Mouse (Mus musculus) limb, embryonic 12.5 days (tissue): Measurements from ENCODE around the gene Slc25a44. TPM values are rescaled to one million over a fixed set of nuclear protein-coding genes. Genes with fewer than 3 reads are reported as not detected.

Experiments used
- ATAC-seq: fragments of 200-750 bp; cut with Nextera tagmentation; 2 replicates; pipeline ENCODE4 v1.8.0; 2017; ENCODE audit warnings: low read depth, moderate TSS enrichment; ENCODE audit not compliant: insufficient number of reproducible peaks, insufficient read depth, low FRiP score, low TSS enrichment
- H3K27ac ChIP-seq: fragments of 300-500 bp; sonication (generic); 2 replicates; pipeline ENCODE4 v1.5.1; 2016; ENCODE audit warnings: mild to moderate bottlenecking, moderate library complexity
- H3K27me3 ChIP-seq: fragments of 300-500 bp; sonication (generic); 2 replicates; pipeline ENCODE4 v1.6.1; 2016; ENCODE audit warnings: mild to moderate bottlenecking, moderate library complexity
- H3K36me3 ChIP-seq: fragments of 300-500 bp; sonication (generic); 2 replicates; pipeline ENCODE4 v1.6.1; 2016; ENCODE audit warnings: mild to moderate bottlenecking, moderate library complexity
- H3K4me1 ChIP-seq: fragments of 300-500 bp; sonication (generic); replicated peaks from 2 replicates; pipeline ENCODE4 v1.6.1; 2016
- H3K4me2 ChIP-seq: fragments of 300-500 bp; sonication (generic); 2 replicates; pipeline ENCODE4 v1.6.1; 2016; ENCODE audit warnings: mild to moderate bottlenecking, moderate library complexity
- H3K4me3 ChIP-seq: fragments of 300-500 bp; sonication (generic); replicated peaks from 2 replicates; pipeline ENCODE4 v1.5.1; 2016; ENCODE audit warnings: mild to moderate bottlenecking
- H3K9ac ChIP-seq: fragments of 300-500 bp; sonication (generic); replicated peaks from 2 replicates; pipeline ENCODE4 v1.6.1; 2016; ENCODE audit warnings: mild to moderate bottlenecking, moderate library complexity
- H3K9me3 ChIP-seq: fragments of 300-500 bp; sonication (generic); 2 replicates; pipeline ENCODE4 v1.6.1; 2016; ENCODE audit warnings: mild to moderate bottlenecking, moderate library complexity
- WGBS: fragments of 180-500 bp; shearing (Covaris S2); methylation state at CpG from one replicate; pipeline ENCODE4 v1.1.7; 2016; 5-methylcytosine and 5-hydroxymethylcytosine counted together
- polyA plus RNA-seq: library from polyadenylated mRNA; unstranded; fragments of >200 nt; fragmentation: Nextera tagmentation; extraction: Ambion mirVana; gene quantifications from 2 replicates; pipeline ENCODE4 v1.2.1, GENCODE M21; 2016

Gene Slc25a44
- polyA plus RNA-seq, result 13.7 and 16.2 TPM in 2 replicates

- peaks cover 19% of the 10 kb centered on the region for H3K36me3 ChIP-seq
- peak; percentile 97 for ATAC-seq
- H3K4me2 ChIP-seq, result peak within 1 kb of the TSS; percentile 90
- H3K4me3 ChIP-seq, result peak within 1 kb of the TSS; percentile 60
- H3K9ac ChIP-seq, result peak within 1 kb of the TSS; percentile 63
- H3K27me3 ChIP-seq, result no peaks in the 10 kb centered on the region
- 2% methylated on average over 35 of the region's 35 CpGs for WGBS
- peaks cover 22% of the 10 kb centered on the region for H3K4me1 ChIP-seq
- 0 out of 2 replicates have a peak within 1 kb of the TSS, but pooled peaks have one; percentile 20 for H3K27ac ChIP-seq
- no peaks in the 10 kb centered on the region for H3K9me3 ChIP-seq
These were observed at the start of gene Slc25a44 for GRCm38 (mm10) chr3:88424605-88425329. Gene Slc25a44, minus strand, starts transcription at chr3:88425139.

- ATAC-seq, result no peak
- WGBS, result 86% methylated on average over 1 of the region's 1 CpGs
- no peaks in the 10 kb centered on the region for H3K4me1 ChIP-seq
- H3K27ac ChIP-seq, result 0 out of 2 replicates have a peak overlapping the region, but pooled peaks have one; percentile 30
- H3K9ac ChIP-seq, result no peak overlapping the region
- no peaks in the 10 kb centered on the region for H3K27me3 ChIP-seq
- H3K9me3 ChIP-seq, result no peaks in the 10 kb centered on the region
- no peak overlapping the region for H3K4me2 ChIP-seq
- H3K4me3 ChIP-seq, result no peak overlapping the region
- H3K36me3 ChIP-seq, result no peaks in the 10 kb centered on the region
These were observed 48.6 kb upstream of the Slc25a44 start for GRCm38 (mm10) chr3:88473571-88473970.

- no peak overlapping the region for H3K4me2 ChIP-seq
- H3K4me3 ChIP-seq, result no peak overlapping the region
- no peak for ATAC-seq
- H3K9me3 ChIP-seq, result no peaks in the 10 kb centered on the region
- H3K27me3 ChIP-seq, result no peaks in the 10 kb centered on the region
- no peak overlapping the region for H3K9ac ChIP-seq
- H3K36me3 ChIP-seq, result no peaks in the 10 kb centered on the region
- WGBS, result 36% methylated on average over 5 of the region's 5 CpGs
- H3K27ac ChIP-seq, result 0 out of 2 replicates have a peak overlapping the region, but pooled peaks have one; percentile 30
- no peaks in the 10 kb centered on the region for H3K4me1 ChIP-seq
These were observed 48.1 kb upstream of the Slc25a44 start for GRCm38 (mm10) chr3:88473020-88473419.

GRCm38 (mm10) chr3:88470943-88471479 is 46.1 kb upstream of the Slc25a44 start:
- H3K4me3 ChIP-seq, result no peak overlapping the region
- no peaks in the 10 kb centered on the region for H3K36me3 ChIP-seq
- 0 out of 2 replicates have a peak, but pooled peaks cover 3% of the 10 kb centered on the region for H3K4me1 ChIP-seq
- H3K9ac ChIP-seq, result no peak overlapping the region
- no peak overlapping the region for H3K4me2 ChIP-seq
- WGBS, result 30% methylated on average over 10 of the region's 10 CpGs
- ATAC-seq, result no peak
- no peaks in the 10 kb centered on the region for H3K9me3 ChIP-seq
- H3K27me3 ChIP-seq, result 0 out of 2 replicates have a peak, but pooled peaks cover 5% of the 10 kb centered on the region
- H3K27ac ChIP-seq, result no peak overlapping the region

GRCm38 (mm10) chr3:88469466-88469865 is 44.5 kb upstream of the Slc25a44 start:
- WGBS, result 71% methylated on average over 2 of the region's 2 CpGs
- Histone ChIP-seq H3K27me3 (0 out of 2 replicates have a peak, but pooled peaks cover 5% of the 10 kb centered on the region), H3K4me2 (no peak overlapping the region), H3K4me1 (0 out of 2 replicates have a peak, but pooled peaks cover 3% of the 10 kb centered on the region), H3K9me3 (no peaks in the 10 kb centered on the region), H3K9ac (no peak overlapping the region), H3K27ac (no peak overlapping the region), H3K4me3 (no peak overlapping the region), H3K36me3 (no peaks in the 10 kb centered on the region)
- ATAC-seq, result no peak

- H3K27ac ChIP-seq, result no peak overlapping the region
- no peak overlapping the region for H3K9ac ChIP-seq
- no peaks in the 10 kb centered on the region for H3K9me3 ChIP-seq
- ATAC-seq, result peak; percentile 91
- H3K4me3 ChIP-seq, result no peak overlapping the region
- 0 out of 2 replicates have a peak, but pooled peaks cover 3% of the 10 kb centered on the region for H3K4me1 ChIP-seq
- peaks cover 9% of the 10 kb centered on the region; the same call in 1 of the 2 replicates for H3K27me3 ChIP-seq
- H3K36me3 ChIP-seq, result no peaks in the 10 kb centered on the region
- WGBS, result 29% methylated on average over 16 of the region's 16 CpGs
- no peak overlapping the region for H3K4me2 ChIP-seq
These were observed 42.3 kb upstream of the Slc25a44 start for GRCm38 (mm10) chr3:88467116-88467824.

- no peaks in the 10 kb centered on the region for H3K9me3 ChIP-seq
- H3K4me2 ChIP-seq, result no peak overlapping the region
- H3K9ac ChIP-seq, result no peak overlapping the region
- no peak for ATAC-seq
- H3K27me3 ChIP-seq, result peaks cover 24% of the 10 kb centered on the region
- no peak overlapping the region for H3K27ac ChIP-seq
- no peak overlapping the region for H3K4me3 ChIP-seq
- WGBS, result 81% methylated on average over 2 of the region's 2 CpGs
- H3K36me3 ChIP-seq, result no peaks in the 10 kb centered on the region
- H3K4me1 ChIP-seq, result peaks cover 11% of the 10 kb centered on the region
These were observed 40.2 kb upstream of the Slc25a44 start for GRCm38 (mm10) chr3:88465127-88465526.

- H3K4me2 ChIP-seq, result no peak overlapping the region
- peaks cover 30% of the 10 kb centered on the region for H3K27me3 ChIP-seq
- no peak overlapping the region for H3K4me3 ChIP-seq
- no peak overlapping the region for H3K9ac ChIP-seq
- ATAC-seq, result no peak
- H3K9me3 ChIP-seq, result no peaks in the 10 kb centered on the region
- WGBS, result 54% methylated on average over 3 of the region's 3 CpGs
- no peak overlapping the region for H3K27ac ChIP-seq
- H3K36me3 ChIP-seq, result no peaks in the 10 kb centered on the region
- H3K4me1 ChIP-seq, result peaks cover 11% of the 10 kb centered on the region
These were observed 39.5 kb upstream of the Slc25a44 start for GRCm38 (mm10) chr3:88464425-88464824.

GRCm38 (mm10) chr3:88460983-88461696 is 36.2 kb upstream of the Slc25a44 start, which contains the start of gene Sema4a:
Gene Sema4a, minus strand, starts transcription at chr3:88461182.
- Histone ChIP-seq H3K36me3 (no peaks in the 10 kb centered on the region), H3K27me3 (peaks cover 44% of the 10 kb centered on the region), H3K4me3 (no peak within 1 kb of the TSS), H3K9ac (peak within 1 kb of the TSS; percentile 34), H3K27ac (no peak within 1 kb of the TSS), H3K9me3 (no peaks in the 10 kb centered on the region), H3K4me2 (peak within 1 kb of the TSS; percentile 13; the same call in 1 of the 2 replicates), H3K4me1 (peaks cover 22% of the 10 kb centered on the region)
- no peak for ATAC-seq
- WGBS, result 36% methylated on average over 12 of the region's 12 CpGs

- Histone ChIP-seq H3K9ac (no peak overlapping the region), H3K9me3 (no peaks in the 10 kb centered on the region), H3K27ac (no peak overlapping the region), H3K4me3 (no peak overlapping the region), H3K36me3 (no peaks in the 10 kb centered on the region), H3K4me1 (peaks cover 28% of the 10 kb centered on the region), H3K27me3 (peaks cover 45% of the 10 kb centered on the region), H3K4me2 (no peak overlapping the region)
- no peak for ATAC-seq
- 80% methylated on average over 5 of the region's 5 CpGs for WGBS
These were observed 35.1 kb upstream of the Slc25a44 start for GRCm38 (mm10) chr3:88460029-88460428.
